Mouse (Mus musculus): Measurements from ENCODE around the gene Slc25a34.

The Slc25a34 gene

DNA sequence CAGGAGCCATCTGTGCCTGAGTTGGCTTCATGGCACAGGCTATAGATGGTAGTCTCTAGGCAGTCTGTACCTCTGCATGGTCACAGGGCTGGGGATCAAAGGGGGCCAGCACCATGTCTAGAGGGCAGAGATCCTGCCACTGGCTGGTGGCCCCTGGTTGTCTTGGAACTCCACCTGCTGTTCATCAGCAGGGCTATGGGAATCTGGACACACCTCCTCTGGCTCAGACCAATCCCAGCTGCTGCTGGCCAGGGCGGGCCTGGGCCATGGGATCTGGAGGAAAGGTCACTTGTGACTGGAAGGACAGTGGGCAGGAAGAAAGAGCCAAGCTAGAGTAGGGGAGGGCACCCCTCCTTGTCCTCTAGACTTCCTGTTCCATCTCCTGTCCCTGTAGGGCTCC, at the start of gene Slc25a34:
Gene Slc25a34 (minus strand): TSS at position 156 of the 400 bp plus-strand sequence.
- DNase-seq (ENCODE audit: low spot score), result peak; percentile 9

DNA sequence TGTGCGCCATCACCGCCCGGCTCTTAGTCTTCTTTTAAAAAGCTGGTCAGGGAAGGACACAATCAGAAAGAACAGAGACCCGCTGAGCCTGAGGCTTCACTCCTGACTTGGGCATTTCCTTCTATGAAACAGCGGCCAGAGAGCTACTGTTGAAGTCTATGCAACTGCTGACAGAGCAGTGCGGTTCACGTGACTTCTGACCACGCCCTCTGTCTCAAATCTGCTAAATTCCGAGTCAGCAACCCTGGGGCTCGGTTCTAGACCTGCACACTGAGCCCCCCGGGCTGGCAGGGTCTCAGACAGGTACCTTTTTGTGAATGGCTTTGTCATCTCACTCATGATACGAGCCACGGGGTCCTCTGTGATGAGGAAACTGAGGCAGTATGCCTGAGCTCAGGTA, 48.7 kb upstream of the Slc25a34 start:
- DNase-seq (ENCODE audit: low spot score), result no peak

DNA sequence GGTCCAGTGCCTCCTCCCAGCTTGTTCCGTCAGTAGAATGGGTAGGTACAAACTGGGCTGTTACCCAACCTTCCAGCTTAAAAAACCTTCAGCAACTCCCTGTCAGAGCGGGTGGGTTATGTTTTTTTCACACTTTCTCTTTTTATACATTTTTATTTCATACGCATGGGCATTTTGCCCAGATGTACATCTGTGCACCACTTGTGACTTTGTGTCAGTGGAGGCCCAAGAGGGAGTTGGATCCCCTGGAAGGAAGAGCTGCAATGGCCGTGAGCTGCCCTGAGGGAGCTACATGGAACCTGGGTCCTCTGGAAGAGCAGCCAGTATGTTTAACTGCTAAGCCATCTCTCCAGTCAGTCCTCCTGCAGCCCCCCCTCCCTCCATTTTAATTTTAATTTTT, 47.8 kb upstream of the Slc25a34 start:
- no peak for DNase-seq (ENCODE audit: low spot score)

DNA sequence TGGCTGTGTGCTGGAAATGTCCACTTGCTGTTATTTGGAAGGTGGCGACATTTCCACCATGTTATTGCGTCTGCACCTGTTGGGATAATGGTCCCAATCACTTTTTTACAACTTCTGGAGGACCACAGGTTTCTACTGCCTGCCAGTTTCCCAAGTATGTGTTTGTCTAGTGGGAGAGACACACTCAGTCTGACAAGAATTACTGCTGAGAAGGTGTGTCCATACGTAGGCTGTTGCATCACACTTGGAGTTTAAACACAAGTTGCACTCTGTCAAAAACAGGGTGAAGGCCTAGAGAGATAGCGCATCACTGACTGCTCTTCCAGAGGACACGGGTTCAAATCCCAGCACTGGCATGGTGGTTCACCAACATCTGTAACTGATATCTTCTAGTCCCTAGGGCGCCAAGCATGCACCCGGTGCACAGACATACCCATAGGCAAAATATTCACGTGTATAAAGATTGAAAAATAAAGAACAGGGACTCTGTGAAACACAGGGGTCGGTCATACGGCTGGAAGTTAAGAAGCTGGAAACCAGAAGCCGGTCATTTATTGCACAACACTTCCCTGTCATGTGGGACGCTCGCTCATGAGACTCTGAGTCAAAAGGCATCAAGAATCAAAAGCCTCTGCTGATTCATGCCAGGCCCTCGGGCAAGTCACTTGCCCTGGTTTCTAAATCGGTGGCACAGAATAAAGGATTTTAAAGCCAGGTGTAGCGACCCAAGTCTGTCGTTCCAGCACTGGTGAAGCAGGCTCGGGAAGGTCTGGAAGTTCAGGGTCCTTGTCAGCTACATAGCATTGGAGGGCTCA, 46.5 kb upstream of the Slc25a34 start:
- DNase-seq (ENCODE audit: low spot score), result no peak

DNA sequence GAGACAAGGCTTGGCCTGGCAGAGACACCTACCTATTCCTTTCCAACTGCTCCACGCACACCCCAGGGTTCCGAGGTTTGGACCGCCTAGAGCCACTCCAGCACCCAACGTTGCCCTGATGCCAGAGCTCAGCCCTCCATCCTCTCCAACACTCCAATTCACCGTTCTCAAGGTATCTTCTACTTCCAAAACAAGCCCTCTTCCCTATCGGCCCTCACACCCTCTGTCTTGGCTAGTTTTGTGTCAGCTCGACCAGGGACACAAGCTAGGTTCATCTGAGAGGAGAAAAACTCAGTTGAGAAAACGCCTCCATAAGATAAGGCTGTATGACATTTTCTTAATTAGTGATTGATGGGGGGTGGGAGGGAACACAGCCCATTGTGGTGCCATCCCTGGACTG, 41.2 kb upstream of the Slc25a34 start, which contains the start of gene Plekhm2:
Gene Plekhm2 (minus strand): TSS at position 101 of the 400 bp plus-strand sequence.
- DNase-seq (ENCODE audit: low spot score), result no peak

DNA sequence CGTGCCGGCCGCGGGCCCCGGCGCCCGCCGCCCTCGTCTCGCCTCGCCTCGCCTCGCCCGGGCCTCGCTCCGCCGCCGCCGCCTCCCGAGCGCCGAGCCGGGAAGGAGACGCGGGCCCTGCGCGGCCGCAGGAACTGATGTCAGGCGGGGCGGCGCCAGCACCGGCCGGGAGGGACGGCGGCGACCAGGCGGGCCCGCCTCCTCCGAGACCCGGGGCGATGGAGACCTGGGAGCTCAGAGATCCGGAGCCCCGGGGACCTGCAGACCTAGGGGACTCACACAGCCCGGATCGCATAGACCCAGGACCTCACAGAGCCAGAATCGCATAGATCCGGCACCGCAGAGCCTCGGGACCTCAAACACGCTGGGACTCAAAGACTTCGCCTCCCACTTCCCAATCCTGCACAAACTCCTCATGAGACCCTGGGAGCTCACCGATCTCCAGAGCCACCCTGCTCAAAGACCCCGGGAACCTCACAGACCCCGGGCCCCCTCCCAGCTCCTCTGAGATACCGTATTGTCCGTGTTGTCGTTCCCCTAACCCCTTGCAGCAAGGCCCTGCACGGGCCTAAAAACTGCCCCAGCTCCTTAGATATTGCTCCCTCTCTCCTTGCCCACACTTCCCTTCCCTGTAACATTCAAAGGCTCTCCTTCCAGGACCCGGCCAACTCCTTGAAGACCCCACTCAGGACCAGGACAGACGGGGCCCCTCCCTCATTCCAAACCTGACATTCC, 40.6 kb upstream of the Slc25a34 start:
- no peak for DNase-seq (ENCODE audit: low spot score)

DNA sequence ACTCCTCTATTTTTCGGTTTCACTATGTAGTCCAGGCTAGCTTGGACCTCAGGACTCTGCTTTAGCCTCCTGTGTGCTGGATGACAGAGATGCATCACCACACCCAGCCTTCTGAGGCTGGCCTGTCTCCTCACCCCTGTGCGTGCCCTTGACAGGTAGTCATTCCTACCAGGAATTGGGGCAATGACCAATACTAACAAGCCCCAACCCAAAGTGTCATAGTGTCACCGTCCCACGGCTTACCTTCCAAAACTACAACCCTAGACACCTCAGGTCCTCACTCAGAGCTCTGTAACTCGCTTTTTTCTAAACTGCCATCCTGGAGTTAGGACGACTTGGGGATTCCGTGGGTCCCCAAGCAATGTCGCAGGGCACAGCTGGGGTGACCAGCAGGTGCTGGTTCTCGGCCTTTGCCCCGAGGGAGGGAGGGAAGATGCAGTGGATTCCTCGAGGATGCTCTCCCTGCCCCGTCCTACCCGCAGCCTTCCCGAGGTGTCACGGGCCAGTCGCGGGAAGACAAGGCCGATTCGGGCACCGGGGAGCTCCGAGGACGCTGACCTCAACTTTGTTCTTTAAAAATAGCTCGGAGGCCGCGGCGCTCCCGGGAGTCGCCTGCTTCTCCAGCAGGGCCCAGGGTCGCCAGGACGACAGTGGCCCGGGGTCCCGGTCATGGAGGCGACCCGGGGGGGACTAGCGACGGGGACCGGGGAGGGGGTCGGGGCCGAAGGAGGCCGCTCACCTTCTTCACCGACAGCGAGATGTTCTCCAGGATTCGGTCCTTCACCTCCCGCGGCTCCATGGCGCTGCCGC, 39.7 kb upstream of the Slc25a34 start:
- DNase-seq (ENCODE audit: low spot score), result no peak

DNA sequence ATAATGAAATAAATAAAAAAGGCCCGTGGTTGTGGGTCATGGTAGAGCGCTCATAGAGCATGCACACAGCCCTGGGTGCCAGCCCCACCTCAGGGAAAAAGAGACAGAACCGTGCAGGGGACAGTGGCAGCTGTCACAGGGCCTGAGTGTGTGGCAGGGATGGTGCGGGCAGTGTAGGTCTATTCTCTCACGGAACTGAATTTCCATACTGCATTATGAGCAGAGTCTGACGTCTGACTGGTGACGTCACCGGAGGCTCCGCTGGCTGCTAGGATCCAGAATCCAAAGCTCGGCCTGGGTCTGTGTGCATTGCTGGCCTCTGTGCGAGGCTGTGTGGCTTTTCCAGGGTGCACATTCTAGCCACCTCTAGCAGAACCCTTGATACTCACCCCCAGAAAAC, 37.3 kb upstream of the Slc25a34 start:
- DNase-seq (ENCODE audit: low spot score), result no peak

DNA sequence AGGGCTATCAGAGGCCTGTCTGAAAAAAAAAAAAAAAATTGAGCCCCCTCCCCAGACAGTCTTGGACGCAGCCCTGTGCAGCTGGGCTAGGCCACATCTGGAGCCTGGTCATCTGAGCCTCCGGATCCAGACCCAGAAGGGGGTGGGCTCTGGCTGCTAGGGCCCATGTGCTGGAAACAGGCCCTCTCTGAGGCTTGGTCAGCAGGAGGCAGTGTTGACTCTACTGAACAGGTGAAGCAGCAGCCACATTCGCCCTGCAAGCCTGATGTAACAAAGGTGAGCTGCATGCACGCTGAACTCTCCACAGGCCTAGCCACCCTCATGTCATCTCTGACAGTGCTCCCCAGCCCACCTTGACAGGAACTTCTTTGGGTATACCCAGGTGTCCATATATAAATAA, 36.1 kb upstream of the Slc25a34 start:
- DNase-seq (ENCODE audit: low spot score), result no peak

DNA sequence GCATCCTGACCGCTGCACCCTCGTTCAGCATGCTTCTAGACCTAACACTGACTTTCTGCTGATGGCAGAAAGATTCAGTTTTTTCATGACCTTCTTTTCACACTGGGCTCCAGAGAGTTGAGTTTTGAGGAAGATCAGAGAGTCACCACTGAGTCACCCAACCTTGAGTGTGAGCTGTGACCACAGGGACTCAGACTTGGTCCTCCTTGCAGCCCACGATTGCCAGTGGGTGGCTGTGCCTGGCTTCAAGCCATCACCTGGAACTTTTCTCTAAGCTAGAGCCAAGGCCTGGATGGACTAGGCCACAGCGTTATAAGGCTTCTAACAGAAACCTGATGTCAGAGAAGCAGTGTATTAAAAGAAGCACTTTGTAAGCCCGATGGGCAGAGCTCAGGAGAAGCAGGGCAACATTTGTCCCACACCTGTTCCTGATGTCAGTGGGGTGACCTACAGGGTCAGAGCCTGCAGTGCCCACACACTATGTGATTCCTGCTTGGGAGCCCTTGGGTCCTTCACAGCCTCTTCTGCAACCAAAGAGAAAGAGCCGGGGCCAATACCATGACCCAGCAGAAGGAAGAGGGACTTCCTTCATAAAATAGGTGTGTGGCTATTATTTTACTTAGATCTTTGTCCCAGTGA, 35.3 kb upstream of the Slc25a34 start:
- DNase-seq (ENCODE audit: low spot score), result no peak

DNA sequence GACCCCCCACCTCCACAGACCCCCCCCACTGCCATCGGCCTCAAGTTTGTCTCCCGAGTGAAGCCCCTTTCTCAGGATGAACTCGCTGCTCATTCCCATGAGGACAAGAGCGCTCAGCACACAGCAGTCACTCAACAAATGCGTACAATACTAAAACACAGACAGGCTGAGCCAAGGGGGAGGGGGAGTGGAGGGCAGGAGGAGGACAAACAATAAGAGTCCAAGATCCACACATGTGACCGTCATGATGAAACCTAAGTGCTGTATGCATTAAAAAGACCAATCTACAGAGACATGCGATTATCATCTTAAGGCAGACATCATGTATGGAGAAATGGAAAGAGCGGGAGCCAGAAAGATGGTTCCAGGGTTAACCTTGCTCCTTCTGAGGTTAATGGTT, 33.3 kb upstream of the Slc25a34 start:
- no peak for DNase-seq (ENCODE audit: low spot score)

DNA sequence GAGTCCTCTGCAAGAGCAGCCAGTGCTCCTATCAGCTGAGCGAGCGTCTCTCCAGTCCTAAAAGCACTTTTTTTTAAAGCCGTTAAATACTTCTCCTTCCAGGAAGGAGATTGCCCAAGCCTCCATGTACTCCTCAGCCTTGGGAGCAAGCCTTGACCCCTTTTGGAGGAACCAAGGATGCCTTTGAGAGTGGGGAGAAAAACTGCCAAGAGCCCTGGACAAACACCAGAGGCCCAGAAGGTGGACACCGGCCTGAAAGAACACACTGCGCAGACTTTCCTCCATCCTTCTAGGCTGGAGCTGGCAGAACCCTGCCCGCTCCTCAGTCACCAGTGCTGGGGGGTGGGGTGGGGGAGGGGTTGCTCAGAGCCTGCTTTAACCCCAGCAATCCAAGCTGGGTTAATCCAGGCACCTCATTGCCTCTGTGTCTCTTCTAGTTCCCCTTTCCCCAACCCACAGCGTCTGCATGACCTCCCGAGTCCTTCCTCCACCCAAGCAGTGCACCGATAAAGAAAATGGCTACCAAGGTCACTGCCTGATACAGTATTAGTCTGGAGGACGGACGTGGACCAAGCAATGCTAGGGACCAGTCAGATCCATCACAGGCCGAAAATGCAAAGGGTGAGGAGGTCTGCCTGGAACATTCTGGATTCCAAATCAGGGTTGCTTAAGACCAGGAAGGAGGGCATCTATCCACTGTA, 32.4 kb upstream of the Slc25a34 start:
- no peak for DNase-seq (ENCODE audit: low spot score)

DNA sequence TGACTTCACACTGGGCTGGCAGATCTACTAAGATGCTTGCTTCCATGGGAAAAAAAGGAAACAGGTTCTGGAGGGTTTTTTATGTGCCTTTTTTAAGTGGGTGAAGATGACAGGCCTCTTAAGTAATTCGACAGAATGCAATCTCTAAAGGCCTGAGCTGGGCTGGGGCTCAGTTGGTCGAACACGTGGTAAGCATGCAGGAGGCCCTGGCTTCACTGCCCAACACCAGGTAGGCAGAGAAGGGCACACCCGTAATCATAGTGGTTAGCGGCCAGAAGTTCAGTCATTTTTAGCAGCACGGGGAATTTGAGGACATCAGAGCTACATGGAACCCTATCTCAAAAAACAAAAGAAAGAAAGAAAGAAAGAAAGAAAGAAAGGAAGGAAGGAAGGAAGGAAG, 30.9 kb upstream of the Slc25a34 start:
- no peak for DNase-seq (ENCODE audit: low spot score)

DNA sequence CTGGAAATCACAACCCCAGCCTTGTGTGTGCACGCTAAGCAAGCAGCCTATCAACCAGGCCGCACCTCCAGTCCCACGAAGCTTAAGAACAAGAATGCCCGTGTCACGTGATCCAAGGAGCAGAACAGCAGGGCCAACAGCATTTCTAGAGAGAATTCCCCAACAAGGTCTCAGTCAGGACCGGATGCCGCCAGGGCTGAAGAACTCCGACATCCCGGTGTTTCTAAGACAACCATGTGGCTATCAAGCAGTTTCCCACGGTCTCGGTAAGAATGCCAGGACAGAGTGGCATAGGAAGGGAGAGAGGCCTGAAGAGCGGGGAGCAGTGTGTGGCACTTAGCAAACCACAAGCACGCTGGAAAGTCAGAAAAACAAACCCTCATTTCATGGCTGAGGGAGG, 30.2 kb upstream of the Slc25a34 start:
- no peak for DNase-seq (ENCODE audit: low spot score)

DNA sequence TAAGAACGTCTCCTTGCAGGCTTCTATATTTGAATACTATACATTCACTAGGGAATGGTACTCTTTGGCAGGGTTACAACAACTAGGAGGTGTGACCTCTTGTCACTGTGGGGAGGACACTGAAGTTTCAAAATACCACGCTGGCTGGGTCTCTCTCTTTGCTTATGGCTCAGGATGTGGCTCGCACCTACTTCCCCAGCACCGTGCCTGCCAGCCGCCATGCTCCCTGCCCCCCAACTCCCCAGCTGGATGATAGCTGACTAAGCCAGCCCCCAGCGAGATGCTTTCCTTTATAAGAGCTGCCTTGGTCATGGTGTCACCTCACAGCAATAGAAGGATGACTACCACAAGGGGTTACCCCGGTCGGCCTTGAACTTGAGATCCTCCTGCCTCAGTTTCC, 29.4 kb upstream of the Slc25a34 start:
- DNase-seq (ENCODE audit: low spot score), result no peak

DNA sequence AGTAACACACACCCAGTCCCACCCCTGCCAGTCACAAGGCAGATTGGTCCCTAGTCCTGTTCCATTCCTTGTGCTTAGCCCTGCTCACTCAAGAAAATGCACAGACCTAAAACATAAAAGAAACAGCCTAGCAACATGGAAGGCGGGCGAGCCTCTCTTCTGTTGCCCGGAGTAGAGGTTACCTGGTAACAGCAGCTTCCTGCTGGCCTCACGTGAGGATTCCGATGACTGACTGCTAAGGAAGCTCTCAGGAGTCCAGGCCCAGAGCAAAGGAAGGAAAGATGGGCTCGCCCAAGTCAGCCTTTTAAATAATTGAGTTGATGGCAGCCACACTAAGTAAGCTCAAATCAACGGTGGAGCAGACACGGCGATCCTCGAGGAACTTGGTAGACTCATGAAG, 28.3 kb upstream of the Slc25a34 start:
- DNase-seq (ENCODE audit: low spot score), result no peak

DNA sequence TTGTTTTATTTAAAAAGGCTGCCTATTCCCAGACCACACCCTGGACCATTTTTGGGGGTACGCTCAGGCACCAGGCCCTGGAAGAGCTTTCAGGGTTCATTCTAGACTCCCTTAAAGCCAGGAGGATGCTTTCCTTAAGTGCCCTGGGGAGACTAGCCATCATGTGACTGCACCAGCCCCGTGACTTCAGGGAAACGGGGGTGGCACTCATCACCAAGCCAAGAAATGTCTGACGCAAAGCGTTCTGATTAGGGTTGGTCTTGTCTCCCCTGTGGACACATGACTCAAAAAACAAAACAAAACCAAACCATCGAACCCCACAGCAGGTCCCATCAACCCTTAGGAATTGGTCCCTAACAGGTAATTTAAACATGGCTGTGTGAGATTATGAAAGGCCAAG, 27.7 kb upstream of the Slc25a34 start:
- no peak for DNase-seq (ENCODE audit: low spot score)

DNA sequence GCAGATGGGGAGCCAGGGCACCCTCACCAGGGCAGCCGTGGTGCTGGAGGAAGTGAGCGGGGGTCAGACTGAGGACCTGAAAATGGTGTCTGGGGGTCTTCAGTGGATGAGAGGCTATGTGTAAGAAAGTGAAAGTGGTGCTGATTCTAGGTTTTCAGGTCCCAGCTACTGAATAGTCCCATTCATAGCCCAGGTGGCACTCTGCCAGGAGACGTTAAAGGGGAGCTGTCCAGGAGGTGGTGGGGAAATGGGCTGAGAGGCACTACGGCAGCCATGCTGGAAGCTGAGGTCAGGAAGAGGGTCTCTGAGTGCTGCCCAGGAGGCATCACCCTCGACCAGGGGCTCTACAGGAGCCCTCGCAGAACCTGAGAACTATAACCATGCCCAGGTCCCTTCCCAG, 25.6 kb upstream of the Slc25a34 start:
- DNase-seq (ENCODE audit: low spot score), result no peak

DNA sequence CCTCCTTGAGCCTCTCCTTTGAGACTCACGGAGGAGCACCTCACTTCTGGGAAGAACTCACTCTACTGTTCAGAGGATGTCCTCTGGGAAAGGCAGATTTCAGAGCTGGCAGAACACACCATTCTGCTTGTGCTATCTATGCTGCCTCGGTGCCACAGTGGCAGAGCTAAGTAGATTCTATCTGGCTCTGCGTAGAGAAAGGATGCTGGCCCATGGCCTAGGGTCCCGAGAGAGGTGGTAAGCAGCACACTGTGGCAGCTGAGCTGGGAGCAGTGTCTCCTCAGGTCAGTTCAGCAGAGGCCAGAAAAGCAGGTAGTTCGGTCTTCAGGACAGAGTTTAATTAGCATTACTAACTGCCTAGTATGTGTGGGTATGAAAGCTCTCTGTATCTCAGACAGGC, 24.6 kb upstream of the Slc25a34 start:
- no peak for DNase-seq (ENCODE audit: low spot score)

DNA sequence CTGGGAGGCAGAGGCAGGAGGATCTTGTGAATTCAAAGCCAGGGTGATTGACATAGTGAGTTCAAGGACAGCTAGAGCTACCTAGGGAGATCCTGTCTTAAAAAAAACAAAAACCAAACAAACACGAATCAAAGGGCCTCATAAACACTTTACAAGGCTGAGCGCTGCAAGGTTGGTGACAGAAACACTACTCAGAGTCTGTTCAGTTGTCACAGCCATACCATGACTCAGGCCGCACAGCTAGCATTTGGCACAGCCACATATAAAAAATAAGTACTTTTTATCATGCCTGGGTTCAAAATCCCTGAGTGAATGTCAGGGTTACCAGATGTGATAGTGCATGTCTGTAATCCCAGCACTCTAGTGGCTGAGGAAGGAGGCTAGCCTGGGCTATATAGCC, 23.6 kb upstream of the Slc25a34 start:
- DNase-seq (ENCODE audit: low spot score), result no peak

DNA sequence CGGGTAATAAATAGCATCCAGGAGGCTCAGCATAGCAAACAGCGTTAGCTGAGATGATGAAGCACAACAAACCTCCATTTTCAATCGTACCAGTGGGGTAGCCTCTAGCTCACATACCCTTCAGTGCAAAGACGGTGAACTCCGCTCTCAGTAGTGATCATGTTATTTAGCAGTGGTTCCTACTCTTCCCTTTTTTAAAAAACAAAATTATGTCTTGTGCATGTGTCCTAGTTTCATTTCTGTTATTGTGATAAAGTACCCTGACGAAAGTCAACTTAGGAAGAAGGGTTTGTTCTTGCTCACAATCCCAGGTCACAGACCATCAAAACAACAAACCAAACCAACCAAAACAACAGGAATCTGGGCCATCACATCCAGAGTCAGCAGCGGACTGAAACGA, 22.4 kb upstream of the Slc25a34 start:
- no peak for DNase-seq (ENCODE audit: low spot score)
